Mouse (Mus musculus) adrenal gland, postnatal 0 days (tissue): Measurements from ENCODE around the gene 6030452D12Rik. TPM values are rescaled to one million over a fixed set of nuclear protein-coding genes. Genes with fewer than 3 reads are reported as not detected.

ENCODE experiments used
- polyA plus RNA-seq: library from polyadenylated mRNA; unstranded; fragments of >200 nt; fragmentation: Nextera tagmentation; extraction: Ambion mirVana; gene quantifications from 2 replicates; pipeline ENCODE4 v1.2.1, GENCODE M21; 2015

6030452D12Rik gene
- polyA plus RNA-seq: not detected in 2 replicates

DNA sequence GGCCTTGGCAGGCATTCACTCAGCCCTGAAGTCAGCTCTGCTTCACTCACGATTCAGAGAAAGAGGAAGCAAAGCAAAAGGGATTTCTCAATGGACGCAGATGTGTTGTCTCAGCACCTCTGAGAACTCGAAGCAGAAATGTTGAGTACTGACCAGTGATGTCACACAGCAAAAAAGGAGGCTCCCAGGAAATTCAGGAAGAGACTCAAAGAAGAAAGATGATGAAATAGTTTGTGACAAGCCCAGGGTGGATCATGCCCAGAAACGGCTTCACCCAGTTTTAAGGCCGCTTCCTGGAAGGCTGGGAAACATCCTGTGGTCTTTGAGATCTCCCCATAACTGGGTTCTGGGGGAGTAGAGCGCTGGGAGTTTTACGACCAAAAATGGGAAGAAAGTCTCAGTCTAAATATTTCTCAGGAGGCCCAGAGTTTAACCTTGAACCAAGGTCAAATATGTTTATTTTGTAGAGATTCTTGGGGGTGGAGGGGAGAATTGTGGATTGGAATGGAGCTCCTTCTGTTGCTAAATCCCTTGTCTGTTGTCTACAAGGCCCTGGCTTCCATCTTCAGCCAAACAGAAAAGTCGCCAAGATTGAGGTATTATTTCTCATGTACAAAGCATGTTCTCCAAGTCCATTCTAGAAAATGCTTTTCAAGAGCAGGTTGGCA, at the start of gene 6030452D12Rik:
6030452D12Rik (plus strand) TSS at position 505 of the 668 bp plus-strand sequence.

DNA sequence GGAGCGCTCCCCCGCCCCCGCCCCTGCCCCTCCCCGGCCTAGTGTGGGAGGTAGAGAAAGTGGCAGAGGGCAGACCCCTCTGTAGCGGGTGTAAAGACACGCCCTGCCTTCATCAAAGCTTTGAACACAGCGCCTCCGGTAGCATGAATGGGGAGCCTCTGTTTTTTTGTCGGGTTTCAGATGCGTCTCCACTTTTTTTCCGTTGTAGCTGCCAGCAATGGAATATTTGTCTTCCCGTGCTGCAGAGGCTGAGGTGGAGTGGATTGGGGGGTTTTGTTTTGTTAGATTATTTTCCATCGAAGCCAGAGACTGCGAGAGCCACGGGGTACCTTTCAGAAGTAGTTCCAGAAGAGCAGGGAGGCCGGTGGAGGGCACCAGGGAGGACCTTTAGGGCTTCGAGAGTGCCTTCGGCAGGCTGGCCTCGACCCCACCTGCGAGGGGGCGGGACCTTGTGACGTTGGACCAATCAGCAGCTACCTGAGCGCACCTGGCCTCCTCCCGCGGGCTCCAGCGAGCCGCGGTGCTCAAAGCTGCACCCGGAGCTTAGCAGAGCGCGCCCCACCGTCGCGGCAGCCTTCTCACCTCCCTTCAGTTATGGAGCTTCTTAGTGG, 10.1 kb downstream of the 6030452D12Rik start, which contains the start of gene Cdh3:
Cdh3 (plus strand) TSS at position 527 of the 611 bp plus-strand sequence.

Other genes starting within 250 kb of the 6030452D12Rik start
- 10.8 and 20.6 TPM in 2 replicates for gene Smpd3, start 162.5 kb upstream of the 6030452D12Rik start, polyA plus RNA-seq
- gene Zfp90, start 85.2 kb upstream of the 6030452D12Rik start, polyA plus RNA-seq: 13.4 and 15.4 TPM in 2 replicates
- 2.3 and 3.6 TPM in 2 replicates for gene Cdh3, start 10.4 kb downstream of the 6030452D12Rik start, polyA plus RNA-seq
- 11.9 and 19.6 TPM in 2 replicates for gene Gm10073, start 72.9 kb downstream of the 6030452D12Rik start, polyA plus RNA-seq
- 1.1 and 3.1 TPM in 2 replicates for gene Cdh1, start 102.8 kb downstream of the 6030452D12Rik start, polyA plus RNA-seq
- gene Tango6, start 182.5 kb downstream of the 6030452D12Rik start, polyA plus RNA-seq: 5.4 TPM in 2 replicates